Mouse (Mus musculus): ENCODE measurements around the gene Nudt6.

The Nudt6 gene

GRCm38 (mm10) chr3:37383096-37383765, 36.8 kb downstream of the Nudt6 start:
- no peak for DNase-seq (ENCODE audit: low spot score in 2 of 2)

GRCm38 (mm10) chr3:37381457-37381856, 38.6 kb downstream of the Nudt6 start:
- DNase-seq (ENCODE audit: low spot score in 2 of 2): no peak

- DNase-seq (ENCODE audit: low spot score in 2 of 2): no peak
Measured at GRCm38 (mm10) chr3:37379930-37380881, 39.8 kb downstream of the Nudt6 start.

GRCm38 (mm10) chr3:37379201-37379600, 40.8 kb downstream of the Nudt6 start:
- DNase-seq (ENCODE audit: low spot score in 2 of 2): no peak

GRCm38 (mm10) chr3:37378412-37378811, 41.6 kb downstream of the Nudt6 start:
- no peak for DNase-seq (ENCODE audit: low spot score in 2 of 2)

- DNase-seq (ENCODE audit: low spot score in 2 of 2): no peak
Measured at GRCm38 (mm10) chr3:37377926-37378325, 42.1 kb downstream of the Nudt6 start.

- no peak for DNase-seq (ENCODE audit: low spot score in 2 of 2)
Measured at GRCm38 (mm10) chr3:37373712-37374111, 46.3 kb downstream of the Nudt6 start.

GRCm38 (mm10) chr3:37370407-37370806, 49.6 kb downstream of the Nudt6 start:
- no peak for DNase-seq (ENCODE audit: low spot score in 2 of 2)

- no peak for DNase-seq (ENCODE audit: low spot score in 2 of 2)
Measured at GRCm38 (mm10) chr3:37366381-37367053, 53.5 kb downstream of the Nudt6 start.

- DNase-seq (ENCODE audit: low spot score in 2 of 2): no peak
Measured at GRCm38 (mm10) chr3:37365976-37366375, 54.0 kb downstream of the Nudt6 start.

- DNase-seq (ENCODE audit: low spot score in 2 of 2): no peak
Measured at GRCm38 (mm10) chr3:37365144-37365543, 54.9 kb downstream of the Nudt6 start.

GRCm38 (mm10) chr3:37360729-37361128, 59.3 kb downstream of the Nudt6 start:
- DNase-seq (ENCODE audit: low spot score in 2 of 2): no peak
